Mouse (Mus musculus) CD4-positive naive resting alpha-beta T cell, adult 57 days (primary cell): ENCODE measurements around the gene Kprp. TPM values are rescaled to one million over a fixed set of nuclear protein-coding genes. Genes with fewer than 3 reads are reported as not detected.

Experiments
- total RNA-seq: library from RNA; stranded (reverse); gene quantifications from one replicate; pipeline ENCODE4 v1.2.4, GENCODE M21; 2023

Kprp gene
- not detected for total RNA-seq

DNA sequence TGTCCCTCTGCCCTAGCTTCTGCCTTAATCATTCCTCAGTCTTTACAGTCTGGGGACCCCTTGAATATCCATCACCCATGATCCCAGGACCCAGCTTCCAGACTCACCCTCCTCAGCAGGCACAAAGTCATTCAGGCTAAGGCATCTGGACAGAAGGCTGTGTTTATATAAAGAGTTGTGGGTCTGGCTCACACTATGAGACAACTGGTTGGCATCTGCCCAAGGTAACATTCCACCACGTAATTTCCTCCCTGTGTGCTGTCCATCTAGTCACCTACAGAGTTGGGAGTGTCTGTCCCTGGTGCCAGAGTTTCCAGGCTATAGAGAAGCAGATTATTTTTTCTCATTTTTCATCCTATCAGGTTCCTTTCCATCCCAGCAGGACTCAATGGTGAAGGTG, at the start of gene Kprp:
Kprp (minus strand) TSS at position 140 of the 400 bp plus-strand sequence.

GRCm38 (mm10) chr3:92870116-92870515, 43.1 kb upstream of the Kprp start, which contains the start of gene 2310050C09Rik:
Gene 2310050C09Rik (minus strand): TSS chr3:92870216.

DNA sequence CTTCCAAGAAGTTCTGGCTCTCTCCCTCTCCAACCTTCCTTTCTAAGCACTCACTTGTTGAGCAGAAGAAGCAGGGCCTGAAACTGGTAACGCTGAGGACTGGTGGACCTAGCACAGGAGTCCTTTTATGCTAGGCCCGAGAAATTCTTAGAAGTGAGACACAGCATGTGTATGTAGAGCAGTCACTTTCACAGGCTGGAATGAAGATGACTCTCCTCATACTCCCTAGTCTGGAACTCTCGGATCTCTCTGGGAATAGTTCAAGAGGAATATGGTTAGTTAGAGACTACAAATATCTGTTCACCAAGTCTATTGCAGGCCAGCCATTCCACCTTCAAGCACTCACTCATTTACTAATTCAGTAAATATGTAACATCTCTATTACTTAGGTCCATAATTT, 24.1 kb upstream of the Kprp start, which contains the start of gene Lce1l:
Lce1l (minus strand) TSS at position 101 of the 400 bp plus-strand sequence.

GRCm38 (mm10) chr3:92807791-92808190, 19.3 kb downstream of the Kprp start, which contains the start of gene Lce1k:
Gene Lce1k (minus strand): TSS chr3:92807891.

GRCm38 (mm10) chr3:92790414-92790813, 36.6 kb downstream of the Kprp start, which contains the start of gene Lce1j:
Gene Lce1j (minus strand): TSS chr3:92790514.

DNA sequence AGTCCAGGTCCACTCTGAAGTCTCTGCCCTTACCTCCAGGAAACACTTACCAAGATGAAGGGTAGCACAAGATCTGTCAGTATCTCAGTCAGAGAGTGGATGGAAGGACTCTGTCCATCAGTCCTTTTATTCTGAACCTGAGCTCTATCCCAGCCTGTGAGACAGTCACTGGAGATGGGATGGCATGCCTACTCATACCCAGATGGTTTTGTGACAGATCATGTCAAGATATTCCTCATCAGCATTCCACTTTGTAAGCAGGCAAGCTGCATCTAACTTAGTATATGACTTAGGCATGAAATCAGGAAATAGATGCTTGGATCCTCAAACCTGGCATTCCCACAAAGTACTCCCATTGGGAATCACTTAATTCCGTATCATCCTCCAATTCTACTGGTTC, 48.2 kb downstream of the Kprp start, which contains the start of gene Lce1i:
Lce1i (minus strand) TSS at position 101 of the 400 bp plus-strand sequence.

Other genes with a start within 250 kb of the Kprp start
- gene Smcp, start 238.2 kb downstream of the Kprp start, total RNA-seq = not detected
- gene 2210017I01Rik, start 219.8 kb downstream of the Kprp start, total RNA-seq = not detected
- gene Lce6a, start 205.6 kb downstream of the Kprp start, total RNA-seq = not detected
- gene Lce1a1, start 178.9 kb downstream of the Kprp start, total RNA-seq = not detected
- not detected for gene Lce1b, start 170.3 kb downstream of the Kprp start, total RNA-seq
- gene Lce1a2, start 156.9 kb downstream of the Kprp start, total RNA-seq = not detected
- not detected for gene Lce1c, start 148.0 kb downstream of the Kprp start, total RNA-seq
- not detected for gene Lce1d, start 140.0 kb downstream of the Kprp start, total RNA-seq
- gene Lce1e, start 118.2 kb downstream of the Kprp start, total RNA-seq = not detected
- not detected for gene Lce1f, start 106.9 kb downstream of the Kprp start, total RNA-seq
- not detected for gene Gm38119, start 88.2 kb downstream of the Kprp start, total RNA-seq
- gene Lce1g, start 74.9 kb downstream of the Kprp start, total RNA-seq = not detected
- gene Lce1h, start 62.2 kb downstream of the Kprp start, total RNA-seq = not detected
- not detected for gene Lce1i, start 48.3 kb downstream of the Kprp start, total RNA-seq
- not detected for gene Lce1j, start 36.7 kb downstream of the Kprp start, total RNA-seq
- not detected for gene Lce1k, start 19.4 kb downstream of the Kprp start, total RNA-seq
- gene Lce1l, start 24.0 kb upstream of the Kprp start, total RNA-seq = not detected
- not detected for gene 2310050C09Rik, start 43.0 kb upstream of the Kprp start, total RNA-seq
- gene Lce3a, start 99.0 kb upstream of the Kprp start, total RNA-seq = not detected
- gene Lce3b, start 105.7 kb upstream of the Kprp start, total RNA-seq = not detected
- gene Lce3c, start 117.2 kb upstream of the Kprp start, total RNA-seq = not detected
- gene Lce3d, start 130.1 kb upstream of the Kprp start, total RNA-seq = not detected
- not detected for gene Lce3e, start 139.8 kb upstream of the Kprp start, total RNA-seq
- not detected for gene Lce3f, start 165.0 kb upstream of the Kprp start, total RNA-seq
- gene Crct1, start 188.4 kb upstream of the Kprp start, total RNA-seq = not detected
- not detected for gene Lce1m, start 191.8 kb upstream of the Kprp start, total RNA-seq
- not detected for gene Gm4858, start 241.6 kb upstream of the Kprp start, total RNA-seq